Mouse (Mus musculus) embryonic facial prominence, embryonic 14.5 days (tissue): Measurements from ENCODE around the gene Amigo1. TPM values are rescaled to one million over a fixed set of nuclear protein-coding genes. Genes with fewer than 3 reads are reported as not detected.
"Not testable (repeated sequence)": the region's sequence is repeated elsewhere in the genome, so short reads cannot be mapped to it uniquely, and the experiment has no call there.

Experiments
- ATAC-seq: fragments of 200-750 bp; cut with Nextera tagmentation; 2 replicates; pipeline ENCODE4 v1.8.0; 2017; ENCODE audit warnings: low read depth, moderate number of reproducible peaks, moderate TSS enrichment
- DNase-seq: peaks from one replicate; pipeline ENCODE4 v3.0.0-alpha.2; 2015; ENCODE audit warnings: low spot score
- H3K27ac ChIP-seq: fragments of 300-500 bp; sonication (generic); replicated peaks from 2 replicates; pipeline ENCODE4 v1.5.1; 2014; ENCODE audit warnings: low read depth, mild to moderate bottlenecking, low read length, moderate library complexity
- H3K27me3 ChIP-seq: fragments of 300-500 bp; sonication (generic); replicated peaks from 2 replicates; pipeline ENCODE4 v1.6.1; 2014; ENCODE audit warnings: low read length; ENCODE audit not compliant: control insufficient read depth, insufficient read depth
- H3K36me3 ChIP-seq: fragments of 300-500 bp; sonication (generic); 2 replicates; pipeline ENCODE4 v1.6.1; 2014; ENCODE audit warnings: low read length, mixed read lengths; ENCODE audit not compliant: control insufficient read depth, insufficient read depth
- H3K4me1 ChIP-seq: fragments of 300-500 bp; sonication (generic); 2 replicates; pipeline ENCODE4 v1.6.1; 2014; ENCODE audit warnings: antibody characterized with exemption, low read length; ENCODE audit not compliant: control insufficient read depth, insufficient read depth
- H3K4me2 ChIP-seq: fragments of 300-500 bp; sonication (generic); 2 replicates; pipeline ENCODE4 v1.6.1; 2014; ENCODE audit warnings: low read depth, mild to moderate bottlenecking, low read length, moderate library complexity, mixed read lengths
- H3K4me3 ChIP-seq: fragments of 300-500 bp; sonication (generic); 2 replicates; pipeline ENCODE4 v1.5.1; 2014; ENCODE audit warnings: low read depth, mild to moderate bottlenecking, low read length
- H3K9ac ChIP-seq: fragments of 300-500 bp; sonication (generic); 2 replicates; pipeline ENCODE4 v1.6.1; 2014; ENCODE audit warnings: low read depth, mild to moderate bottlenecking, low read length, moderate library complexity, mixed read lengths
- H3K9me3 ChIP-seq: fragments of 300-500 bp; sonication (generic); 2 replicates; pipeline ENCODE4 v1.6.1; 2016; ENCODE audit warnings: low read length; ENCODE audit not compliant: control insufficient read depth
- WGBS: fragments of 180-500 bp; shearing (Covaris S2); extraction: QIAGEN DNeasy Blood & Tissue Kit; methylation state at CpG from one replicate; pipeline ENCODE4 v1.1.7; 2014; 5-methylcytosine and 5-hydroxymethylcytosine counted together
- polyA plus RNA-seq: library from polyadenylated mRNA; unstranded; fragments of >200 nt; fragmentation: Nextera tagmentation; extraction: Ambion mirVana; gene quantifications from 2 replicates; pipeline ENCODE4 v1.2.1, GENCODE M21; 2014

Gene Amigo1
- polyA plus RNA-seq, 1 experiment from 2014 or later = 5.1 TPM

DNA sequence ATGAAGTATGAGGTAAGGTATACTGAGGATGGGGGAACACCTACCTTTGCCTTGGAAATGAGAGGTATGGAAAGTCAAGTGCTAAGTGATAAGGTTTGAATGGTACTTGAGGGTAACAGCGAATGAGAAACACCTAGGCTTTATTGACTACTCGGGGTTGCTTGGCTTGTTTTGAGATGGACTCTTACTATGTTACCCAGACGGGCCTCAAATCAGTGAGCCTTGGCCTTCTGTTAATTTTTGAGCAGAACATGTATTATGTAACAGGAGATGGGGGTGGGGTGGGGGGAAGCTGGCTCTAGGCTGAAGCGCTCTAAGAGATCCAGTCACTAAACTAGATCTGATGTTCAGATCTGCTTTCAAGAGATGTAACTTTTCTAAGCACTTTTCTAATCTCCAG, 45.5 kb downstream of the Amigo1 start:
- H3K4me3 ChIP-seq = no peak overlapping the region
- 0 out of 2 replicates have a peak, but pooled peaks cover under 1% of the 10 kb centered on the region for H3K4me1 ChIP-seq
- peaks cover 16% of the 10 kb centered on the region for H3K27me3 ChIP-seq
- no peaks in the 10 kb centered on the region for H3K36me3 ChIP-seq
- no peaks in the 10 kb centered on the region for H3K9me3 ChIP-seq
- DNase-seq (no peak), ATAC-seq (no peak)
- no peak overlapping the region for H3K27ac ChIP-seq
- no peak overlapping the region for H3K9ac ChIP-seq
- 75% methylated on average over 4 of the region's 4 CpGs for WGBS
- no peak overlapping the region for H3K4me2 ChIP-seq

GRCm38 (mm10) chr3:108237474-108238102, 51.5 kb downstream of the Amigo1 start:
- not testable (repeated sequence) for H3K9me3 ChIP-seq, DNase-seq, ATAC-seq, H3K27me3 ChIP-seq, H3K4me1 ChIP-seq, H3K4me2 ChIP-seq, H3K9ac ChIP-seq, H3K36me3 ChIP-seq, H3K4me3 ChIP-seq, H3K27ac ChIP-seq
- 91% methylated on average over 4 of the region's 4 CpGs for WGBS

GRCm38 (mm10) chr3:108241243-108241839, 55.2 kb downstream of the Amigo1 start:
- Histone ChIP-seq H3K27ac (no peak overlapping the region), H3K4me1 (no peaks in the 10 kb centered on the region), H3K4me2 (no peak overlapping the region), H3K4me3 (no peak overlapping the region), H3K9me3 (no peaks in the 10 kb centered on the region), H3K36me3 (no peaks in the 10 kb centered on the region), H3K27me3 (no peaks in the 10 kb centered on the region), H3K9ac (no peak overlapping the region)
- 92% methylated on average over 3 of the region's 3 CpGs for WGBS
- ATAC-seq (no peak), DNase-seq (no peak)

Other genes with a start within 250 kb of the Amigo1 start
- gene Gstm6, start 242.6 kb upstream of the Amigo1 start, polyA plus RNA-seq = 7.5 and 7.7 TPM in 2 replicates
- gene Gstm3, start 217.1 kb upstream of the Amigo1 start, polyA plus RNA-seq = 0.17 TPM in 1 of 2 replicates, not detected in the other
- 60.5 and 64.7 TPM in 2 replicates for gene Gstm2, start 199.9 kb upstream of the Amigo1 start, polyA plus RNA-seq
- 223 and 225 TPM in 2 replicates for gene Gstm1, start 168.4 kb upstream of the Amigo1 start, polyA plus RNA-seq
- 14.1 and 14.2 TPM in 2 replicates for gene Gstm4, start 141.4 kb upstream of the Amigo1 start, polyA plus RNA-seq
- gene Ampd2, start 99.7 kb upstream of the Amigo1 start, polyA plus RNA-seq = 31.6 and 33.8 TPM in 2 replicates
- 0.35 and 0.53 TPM in 2 replicates for gene Gnat2, start 93.5 kb upstream of the Amigo1 start, polyA plus RNA-seq
- gene Gnai3, start 40.2 kb upstream of the Amigo1 start, polyA plus RNA-seq = 157 and 172 TPM in 2 replicates
- 0.42 and 0.45 TPM in 2 replicates for gene Gpr61, start 31.5 kb upstream of the Amigo1 start, polyA plus RNA-seq
- gene Cyb561d1, start 14.9 kb downstream of the Amigo1 start, polyA plus RNA-seq = 1.9 and 2.7 TPM in 2 replicates
- gene Atxn7l2, start 24.6 kb downstream of the Amigo1 start, polyA plus RNA-seq = 15.6 and 20.2 TPM in 2 replicates
- gene Sypl2, start 40.3 kb downstream of the Amigo1 start, polyA plus RNA-seq = 6.8 and 11.4 TPM in 2 replicates
- 303 and 324 TPM in 2 replicates for gene Psma5, start 70.6 kb downstream of the Amigo1 start, polyA plus RNA-seq
- 16.5 and 18.0 TPM in 2 replicates for gene Sort1, start 97.7 kb downstream of the Amigo1 start, polyA plus RNA-seq
- not detected in 2 replicates for gene Mybphl, start 178.6 kb downstream of the Amigo1 start, polyA plus RNA-seq
- 31.2 and 38.1 TPM in 2 replicates for gene Psrc1, start 197.5 kb downstream of the Amigo1 start, polyA plus RNA-seq
- gene Celsr2, start 229.2 kb downstream of the Amigo1 start, polyA plus RNA-seq = 11.8 and 13.9 TPM in 2 replicates